Mouse (Mus musculus): Measurements from ENCODE around the gene Fbxo8. TPM values are rescaled to one million over a fixed set of nuclear protein-coding genes. Genes with fewer than 3 reads are reported as not detected.

The Fbxo8 gene
- polyA plus RNA-seq, 2 experiments, result 9.6 to 42.1 TPM

DNA sequence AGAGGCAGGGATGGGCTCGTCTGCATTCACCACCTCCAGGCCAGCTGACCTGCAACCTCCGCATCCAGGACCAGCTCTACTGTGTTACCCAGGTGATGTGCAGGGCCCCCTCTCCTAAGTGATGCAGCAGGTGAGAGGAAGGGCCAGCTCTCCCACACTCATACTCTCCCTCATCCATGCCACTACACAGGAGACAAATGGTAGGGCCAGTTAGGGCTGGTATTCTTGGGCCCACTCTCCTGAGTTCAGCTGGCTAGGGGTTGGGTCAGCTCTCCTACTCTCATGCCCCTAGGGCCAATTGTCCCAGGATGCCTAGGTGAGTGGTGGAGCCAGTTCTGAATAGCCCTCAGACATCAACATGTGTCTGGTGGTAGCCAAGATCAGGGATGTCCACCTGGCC lies 30.6 kb upstream of the Fbxo8 start:
- ATAC-seq (ENCODE audit: insufficient read depth), result no peak
- H3K9ac ChIP-seq (replicated peaks), result no peak overlapping the region
- H3K9me3 ChIP-seq (ENCODE audit: control insufficient read depth, low read length), result no peaks in the 10 kb centered on the region
- H3K4me2 ChIP-seq (ENCODE audit: low read depth), result no peak overlapping the region
- H3K36me3 ChIP-seq (replicated peaks; ENCODE audit: control insufficient read depth, insufficient read depth, low read depth), result no peaks in the 10 kb centered on the region
- H3K27me3 ChIP-seq (ENCODE audit: control insufficient read depth, insufficient read depth, low read length), result no peaks in the 10 kb centered on the region
- no peak overlapping the region for H3K27ac ChIP-seq
- WGBS (ENCODE audit: insufficient replicate concordance), result 59% methylated on average over 2 of the region's 2 CpGs
- TF ChIP-seq EP300 (IDR thresholded peaks at IDR 0.05; ENCODE audit: low read depth) (no peak), CTCF (IDR thresholded peaks at IDR 0.05; ENCODE audit: low read depth) (no peak)
- H3K4me1 ChIP-seq (replicated peaks; ENCODE audit: control insufficient read depth in 2 of 2, insufficient read depth in 2 of 2, low read length in 1 of 2), result no peaks in the 10 kb centered on the region
- H3K4me3 ChIP-seq (ENCODE audit: insufficient read depth in 1 of 2, low read depth in 2 of 2, low read length in 2 of 2), result no peak overlapping the region
- DNase-seq (ENCODE audit: low read depth in 3 of 3, low spot score in 3 of 3), result no peak

DNA sequence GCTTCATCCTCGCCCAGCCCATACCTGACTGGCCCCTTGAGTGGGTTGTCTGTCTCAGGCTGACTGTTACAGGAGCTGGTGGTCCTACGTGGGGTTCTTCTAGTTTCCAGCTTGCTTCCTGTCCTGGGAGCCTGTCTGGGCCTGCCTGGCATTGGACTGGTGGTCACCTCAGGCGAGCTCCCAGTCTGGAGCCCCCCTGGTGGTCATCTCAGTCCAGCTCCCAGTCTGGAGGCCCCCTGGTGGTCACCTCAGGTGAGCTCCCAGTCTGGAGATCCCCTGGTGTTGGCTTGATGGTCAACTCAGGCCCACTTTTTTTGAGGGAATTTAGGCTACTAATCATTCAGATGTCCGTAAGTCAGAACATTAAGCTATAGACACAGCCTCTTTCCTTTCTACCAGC lies 29.8 kb upstream of the Fbxo8 start:
- H3K4me2 ChIP-seq (ENCODE audit: low read depth), result no peak overlapping the region
- DNase-seq (ENCODE audit: low read depth in 3 of 3, low spot score in 3 of 3) (no peak), ATAC-seq (ENCODE audit: insufficient read depth) (no peak; the same call in 1 of the 2 replicates)
- no peak overlapping the region for H3K9ac ChIP-seq (replicated peaks)
- H3K9me3 ChIP-seq (ENCODE audit: control insufficient read depth, low read length), result no peaks in the 10 kb centered on the region
- WGBS (ENCODE audit: insufficient replicate concordance), result 44% methylated on average over 4 of the region's 4 CpGs
- TF ChIP-seq EP300 (IDR thresholded peaks at IDR 0.05; ENCODE audit: low read depth), result no peak
- TF ChIP-seq CTCF (IDR thresholded peaks at IDR 0.05; ENCODE audit: low read depth), result peak; percentile 18; the same call in 1 of the 2 replicates
- H3K27me3 ChIP-seq (ENCODE audit: control insufficient read depth, insufficient read depth, low read length), result no peaks in the 10 kb centered on the region
- no peaks in the 10 kb centered on the region for H3K36me3 ChIP-seq (replicated peaks; ENCODE audit: control insufficient read depth, insufficient read depth, low read depth)
- no peaks in the 10 kb centered on the region for H3K4me1 ChIP-seq (replicated peaks; ENCODE audit: control insufficient read depth in 2 of 2, insufficient read depth in 2 of 2, low read length in 1 of 2)
- no peak overlapping the region for H3K4me3 ChIP-seq (ENCODE audit: insufficient read depth in 1 of 2, low read depth in 2 of 2, low read length in 2 of 2)
- no peak overlapping the region for H3K27ac ChIP-seq

DNA sequence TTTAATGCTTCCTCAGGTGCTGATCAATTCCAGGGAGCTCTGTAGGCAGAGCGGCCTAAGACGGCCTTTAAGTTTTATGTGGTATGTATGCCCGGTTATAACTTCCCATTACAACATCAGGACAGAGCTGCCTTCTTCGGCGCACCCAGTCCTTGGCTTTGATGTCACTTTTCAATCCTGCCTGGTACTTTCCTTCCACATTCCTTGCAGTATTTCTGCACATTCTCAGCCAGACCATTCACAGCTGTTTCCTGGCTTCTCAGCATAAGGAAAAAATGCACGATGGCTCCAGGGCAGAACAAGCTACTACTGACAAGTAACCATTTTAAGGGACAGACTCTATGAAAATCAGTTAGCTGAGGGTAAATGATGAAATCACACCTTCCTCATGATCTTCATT lies 22.0 kb upstream of the Fbxo8 start:
- 77% methylated on average over 6 of the region's 6 CpGs for WGBS (ENCODE audit: insufficient replicate concordance)
- no peak overlapping the region for H3K27ac ChIP-seq
- H3K4me3 ChIP-seq (ENCODE audit: insufficient read depth in 1 of 2, low read depth in 2 of 2, low read length in 2 of 2), result no peak overlapping the region
- H3K4me1 ChIP-seq (replicated peaks; ENCODE audit: control insufficient read depth in 2 of 2, insufficient read depth in 2 of 2, low read length in 1 of 2), result no peaks in the 10 kb centered on the region
- H3K4me2 ChIP-seq (ENCODE audit: low read depth), result no peak overlapping the region
- H3K9ac ChIP-seq (replicated peaks), result no peak overlapping the region
- DNase-seq (ENCODE audit: low read depth in 3 of 3, low spot score in 3 of 3), result no peak
- ATAC-seq (ENCODE audit: insufficient read depth), result no peak
- H3K27me3 ChIP-seq (ENCODE audit: control insufficient read depth, insufficient read depth, low read length), result no peaks in the 10 kb centered on the region
- no peaks in the 10 kb centered on the region; the same call in none of the 2 replicates for H3K36me3 ChIP-seq (replicated peaks; ENCODE audit: control insufficient read depth, insufficient read depth, low read depth)
- no peaks in the 10 kb centered on the region for H3K9me3 ChIP-seq (ENCODE audit: control insufficient read depth, low read length)
- TF ChIP-seq CTCF (IDR thresholded peaks at IDR 0.05; ENCODE audit: low read depth) (no peak), EP300 (IDR thresholded peaks at IDR 0.05; ENCODE audit: low read depth) (no peak)

GRCm38 (mm10) chr8:56530359-56530758 lies 20.5 kb upstream of the Fbxo8 start:
- TF ChIP-seq CTCF (IDR thresholded peaks at IDR 0.05; ENCODE audit: low read depth) (peak; percentile 80), EP300 (IDR thresholded peaks at IDR 0.05; ENCODE audit: low read depth) (no peak)
- H3K27ac ChIP-seq, result no peak overlapping the region
- H3K27me3 ChIP-seq (ENCODE audit: control insufficient read depth, insufficient read depth, low read length), result no peaks in the 10 kb centered on the region
- no peak overlapping the region for H3K4me2 ChIP-seq (ENCODE audit: low read depth)
- ATAC-seq (ENCODE audit: insufficient read depth), result no peak
- H3K9me3 ChIP-seq (ENCODE audit: control insufficient read depth, low read length), result no peaks in the 10 kb centered on the region
- no peaks in the 10 kb centered on the region; the same call in none of the 2 replicates for H3K36me3 ChIP-seq (replicated peaks; ENCODE audit: control insufficient read depth, insufficient read depth, low read depth)
- H3K9ac ChIP-seq (replicated peaks), result no peak overlapping the region
- peak in 1 of 3 experiments; percentile 31 for DNase-seq (ENCODE audit: low read depth in 3 of 3, low spot score in 3 of 3)
- no peak overlapping the region for H3K4me3 ChIP-seq (ENCODE audit: insufficient read depth in 1 of 2, low read depth in 2 of 2, low read length in 2 of 2)
- no peaks in the 10 kb centered on the region for H3K4me1 ChIP-seq (replicated peaks; ENCODE audit: control insufficient read depth in 2 of 2, insufficient read depth in 2 of 2, low read length in 1 of 2)
- WGBS (ENCODE audit: insufficient replicate concordance), result 4% methylated on average over 3 of the region's 3 CpGs

DNA sequence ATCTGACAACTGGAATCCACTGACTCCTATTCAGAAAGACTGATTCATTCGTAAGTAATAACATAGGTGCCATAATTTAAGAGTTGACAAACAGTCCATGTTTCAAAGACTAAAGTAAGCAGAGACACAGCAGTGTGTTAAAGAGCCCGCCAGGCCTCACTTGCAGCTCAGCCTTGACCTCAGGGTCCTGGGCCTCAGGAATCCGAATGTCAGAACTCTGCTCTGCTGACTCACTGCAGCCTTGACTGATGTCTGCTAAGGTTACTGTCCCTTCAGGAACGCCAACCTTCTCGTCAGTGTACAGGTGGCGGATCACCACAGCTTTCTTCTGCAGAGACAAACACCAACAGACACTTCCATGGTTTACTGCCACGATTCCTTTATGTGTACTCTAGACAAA lies 10.2 kb upstream of the Fbxo8 start:
- Histone ChIP-seq H3K27me3 (ENCODE audit: control insufficient read depth, insufficient read depth, low read length) (no peaks in the 10 kb centered on the region), H3K9me3 (ENCODE audit: control insufficient read depth, low read length) (no peaks in the 10 kb centered on the region), H3K9ac (replicated peaks) (no peak overlapping the region), H3K4me3 (ENCODE audit: insufficient read depth in 1 of 2, low read depth in 2 of 2, low read length in 2 of 2) (no peak overlapping the region), H3K27ac (no peak overlapping the region), H3K4me1 (replicated peaks; ENCODE audit: control insufficient read depth in 2 of 2, insufficient read depth in 2 of 2, low read length in 1 of 2) (no peaks in the 10 kb centered on the region), H3K4me2 (ENCODE audit: low read depth) (no peak overlapping the region), H3K36me3 (replicated peaks; ENCODE audit: control insufficient read depth, insufficient read depth, low read depth) (peaks cover 26% of the 10 kb centered on the region)
- TF ChIP-seq CTCF (IDR thresholded peaks at IDR 0.05; ENCODE audit: low read depth) (no peak), EP300 (IDR thresholded peaks at IDR 0.05; ENCODE audit: low read depth) (no peak)
- ATAC-seq (ENCODE audit: insufficient read depth), result no peak
- WGBS (ENCODE audit: insufficient replicate concordance), result 74% methylated on average over 7 of the region's 7 CpGs
- DNase-seq (ENCODE audit: low read depth in 3 of 3, low spot score in 3 of 3), result no peak

All from liver, embryonic 14.5 days (tissue).